ENCODE assay signal across 8 mouse cellular contexts in the genomic region with DNA sequence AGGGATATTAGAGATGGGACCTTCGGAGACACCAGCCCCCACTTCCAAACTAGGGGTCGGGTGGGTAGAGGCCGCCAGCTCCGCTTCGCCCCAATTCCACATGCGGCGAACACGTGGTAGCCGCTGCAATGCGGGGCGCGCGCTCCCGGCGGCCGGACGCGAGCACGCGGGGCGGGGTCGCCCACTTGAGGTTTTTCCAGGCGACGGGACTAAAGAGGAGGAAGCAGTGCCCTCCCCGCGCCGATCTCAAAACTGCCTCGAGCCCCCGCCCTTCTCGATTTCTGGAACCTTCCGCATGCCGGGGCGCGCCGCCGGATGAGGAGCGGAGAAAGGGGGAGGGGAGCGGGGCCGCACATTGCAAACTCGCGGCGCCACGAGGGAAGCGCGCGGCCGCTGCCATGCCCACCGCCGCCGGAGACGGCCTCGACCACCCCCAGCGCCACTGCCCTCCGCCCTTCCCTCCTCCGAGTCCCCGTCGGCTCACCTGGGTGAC. TPM values are rescaled to one million over a fixed set of nuclear protein-coding genes. Genes with fewer than 3 reads are reported as not detected.
DNase-seq lines count a peak whose midpoint lies in the region; ATAC-seq and TF ChIP-seq lines count a peak whose summit lies in the region.

No protein-coding gene starts in this region.

- CTCF ChIA-PET in Patski (lab: Charles Lee) = interaction anchor here (1.1 to 1.8 kb wide), 2 partner anchors 14 to 95 kb away, joined by 3 to 5 read pairs; no protein-coding TSS in a partner anchor

- peak overlapping the region; percentile 72 for H3K4me2 ChIP-seq in hindbrain, embryonic 16.5 days (ENCODE audit: low read length)

- H3K27ac ChIP-seq in hindbrain, embryonic 16.5 days (ENCODE audit: low read depth, low read length) = peak overlapping the region; percentile 100
- peak overlapping the region; percentile 100 for H3K27ac ChIP-seq in left cerebral cortex, adult 2 months
- H3K27ac ChIP-seq in macrophage = peak overlapping the region; percentile 92

- peaks cover 26% of the 10 kb centered on the region for H3K36me3 ChIP-seq in hindbrain, embryonic 16.5 days (ENCODE audit: control insufficient read depth, insufficient read depth, low read length)
- H3K36me3 ChIP-seq in macrophage (ENCODE audit: inconsistent target) = peaks cover 25% of the 10 kb centered on the region

- peaks cover 30% of the 10 kb centered on the region for H3K4me1 ChIP-seq in hindbrain, embryonic 16.5 days (ENCODE audit: control insufficient read depth, insufficient read depth, low read depth, low read length)

- POLR2A ChIA-PET in Patski (lab: Charles Lee) = interaction anchor here (0.5 to 3.0 kb wide), 6 partner anchors 9 to 181 kb away, joined by 3 to 17 read pairs (median 4); no protein-coding TSS in a partner anchor

- no peak for DNase-seq in Patski (ENCODE audit: low read depth, low spot score)
- peak; percentile 94 to 97 for DNase-seq in cerebellum, postnatal 14 days
- DNase-seq in frontal cortex, postnatal 25 days (ENCODE audit: low spot score in 2 of 2) = peak; percentile 78 to 85
- DNase-seq in left cerebral cortex, adult 2 months (ENCODE audit: extremely low spot score in 1 of 2, low spot score in 2 of 2) = peak; percentile 91
- DNase-seq in right cerebral cortex, adult 18-20 months = peak; percentile 93
- DNase-seq in urinary bladder, postnatal 10 days (ENCODE audit: low spot score) = peak; percentile 71

- no peaks in the 10 kb centered on the region for H3K9me3 ChIP-seq in hindbrain, embryonic 16.5 days (ENCODE audit: control insufficient read depth, low read length)

- peak; percentile 31 for ATAC-seq in Patski
- peak; percentile 35 for ATAC-seq in hindbrain, embryonic 16.5 days

- peak overlapping the region; percentile 98 for H3K4me3 ChIP-seq in hindbrain, embryonic 16.5 days (ENCODE audit: low read length)
- peak overlapping the region; percentile 92 for H3K4me3 ChIP-seq in left cerebral cortex, adult 2 months
- H3K4me3 ChIP-seq in macrophage (ENCODE audit: inconsistent target) = peak overlapping the region; percentile 77

- WGBS in hindbrain, embryonic 16.5 days = 0% methylated on average over 34 of the region's 57 CpGs
- 1% methylated on average over 49 of the region's 57 CpGs for WGBS in macrophage (ENCODE audit: missing documents)

- peaks cover 42% of the 10 kb centered on the region for H3K79me2 ChIP-seq in macrophage (ENCODE audit: inconsistent target)

- intact Hi-C loops in left cerebral cortex, adult 2 months (cut with DNase I) = loop anchor here (1.0 kb wide), 2 partner anchors 73 to 95 kb away; no protein-coding TSS in a partner anchor

- H3K9ac ChIP-seq in hindbrain, embryonic 16.5 days (ENCODE audit: low read depth, low read length) = peak overlapping the region; percentile 100

- no peak for TF ChIP-seq CTCF in Patski (IDR thresholded peaks at IDR 0.05)
- no peak for TF ChIP-seq CTCF in left cerebral cortex, adult 2 months (IDR thresholded peaks at IDR 0.05)

- no peaks in the 10 kb centered on the region for H3K27me3 ChIP-seq in Patski
- no peaks in the 10 kb centered on the region for H3K27me3 ChIP-seq in hindbrain, embryonic 16.5 days (replicated peaks; ENCODE audit: control insufficient read depth, insufficient read depth, low read length)

- in situ Hi-C loops in Patski (cut with MboI; ENCODE audit: low pct_unique_long_range_greater_than_20kb) = no loop called here

RNA-seq across cellular contexts. Expression of a gene that starts 0.5 kb away (rescaled TPM):
- polyA plus RNA-seq in Patski (2021) (181 TPM), macrophage (2018) (97.5 to 182 TPM (median 98.5 TPM) in 3 replicates)
- 300 and 327 TPM in 2 replicates for polyA plus RNA-seq in hindbrain, embryonic 16.5 days (2015; fragmentation: Nextera tagmentation; extraction: Ambion mirVana)
- 100 to 1,000 TPM; 186 to 194 TPM for total RNA-seq in left cerebral cortex, adult 2 months (2021)
- 100 to 1,000 TPM in 23 of 26 experiments, 10 to 100 TPM in 3; 80.9 to 247 (median 175) TPM for total RNA-seq in macrophage (2018; cell fraction: chromatin; rRNA removed)
- 100 to 1,000 TPM in 15 of 26 experiments, 10 to 100 TPM in 11; 76.7 to 136 (median 102) TPM for total RNA-seq in macrophage (2018; cell fraction: cytosol; rRNA removed)
- total RNA-seq in macrophage (2018; cell fraction: nucleus; rRNA removed) = 100 to 1,000 TPM; 126 to 581 (median 189) TPM

RNA-seq across cellular contexts. Expression of a gene that starts 24.8 kb away (rescaled TPM):
- polyA plus RNA-seq in Patski (2021) = 36.3 TPM
- polyA plus RNA-seq in hindbrain, embryonic 16.5 days (2015; fragmentation: Nextera tagmentation; extraction: Ambion mirVana) = 15.8 and 18.5 TPM in 2 replicates
- total RNA-seq in left cerebral cortex, adult 2 months (2021) = 10 to 100 TPM; 25.7 to 26.9 TPM
- total RNA-seq in macrophage (2018; cell fraction: chromatin; rRNA removed) = 10 to 100 TPM in 21 of 26 experiments, 1 to 10 TPM in 5; 5.1 to 62.6 (median 26.9) TPM
- total RNA-seq in macrophage (2018; cell fraction: cytosol; rRNA removed) = 10 to 100 TPM in 4 of 26 experiments, 1 to 10 TPM in 22; 4.2 to 12.9 (median 7.6) TPM
- total RNA-seq in macrophage (2018; cell fraction: nucleus; rRNA removed) = 10 to 100 TPM in 21 of 26 experiments, 1 to 10 TPM in 5; 7.0 to 39.7 (median 20.7) TPM
- polyA plus RNA-seq in macrophage (2018) = 7.0 to 9.8 TPM (median 7.8 TPM) in 3 replicates

RNA-seq across cellular contexts. Expression of a gene that starts 48.4 kb away (rescaled TPM):
- polyA plus RNA-seq in Patski (2021) (189 TPM), macrophage (2018) (344 to 401 TPM (median 347 TPM) in 3 replicates)
- 28.5 and 29.4 TPM in 2 replicates for polyA plus RNA-seq in hindbrain, embryonic 16.5 days (2015; fragmentation: Nextera tagmentation; extraction: Ambion mirVana)
- total RNA-seq in left cerebral cortex, adult 2 months (2021) = 10 to 100 TPM; 11.7 to 15.4 TPM
- 100 to 1,000 TPM in 10 of 26 experiments, 10 to 100 TPM in 16; 16.9 to 163 (median 75.1) TPM for total RNA-seq in macrophage (2018; cell fraction: chromatin; rRNA removed)
- 100 to 1,000 TPM; 200 to 428 (median 318) TPM for total RNA-seq in macrophage (2018; cell fraction: cytosol; rRNA removed)
- total RNA-seq in macrophage (2018; cell fraction: nucleus; rRNA removed) = 100 to 1,000 TPM in 14 of 26 experiments, 10 to 100 TPM in 12; 43.4 to 251 (median 145) TPM

RNA-seq across cellular contexts. Expression of a gene that starts 58.6 kb away (rescaled TPM):
- polyA plus RNA-seq in Patski (2021) (33.2 TPM), macrophage (2018) (4.9 to 8.1 TPM (median 6.9 TPM) in 3 replicates)
- polyA plus RNA-seq in hindbrain, embryonic 16.5 days (2015; fragmentation: Nextera tagmentation; extraction: Ambion mirVana) = 16.2 and 20.1 TPM in 2 replicates
- 1 to 10 TPM; 6.3 to 6.8 TPM for total RNA-seq in left cerebral cortex, adult 2 months (2021)
- total RNA-seq in macrophage (2018; cell fraction: chromatin; rRNA removed) = 10 to 100 TPM in 3 of 26 experiments, 1 to 10 TPM in 18, under 1 TPM in 5; 0.29 to 16.4 (median 4.4) TPM
- 10 to 100 TPM in 16 of 26 experiments, 1 to 10 TPM in 10; 6.1 to 16.4 (median 11.1) TPM for total RNA-seq in macrophage (2018; cell fraction: cytosol; rRNA removed)
- 10 to 100 TPM in 2 of 26 experiments, 1 to 10 TPM in 23, under 1 TPM in 1; 0.91 to 10.4 (median 5.2) TPM for total RNA-seq in macrophage (2018; cell fraction: nucleus; rRNA removed)
